Mouse (Mus musculus) lung, adult 2 months (tissue): ENCODE measurements around the gene Btnl4.
"Not testable (repeated sequence)": the region's sequence is repeated elsewhere in the genome, so short reads cannot be mapped to it uniquely, and the experiment has no call there.

ENCODE experiments used
- CTCF ChIP-seq: fragments of 200-500 bp; IDR thresholded peaks from 2 replicates; pipeline ENCODE4 v1.5.1; 2011; ENCODE audit warnings: mild to moderate bottlenecking, low read length, control low read depth; ENCODE audit not compliant: insufficient read depth
- POLR2A ChIP-seq: fragments of 200-500 bp; IDR thresholded peaks from 2 replicates; pipeline ENCODE4 v1.6.1; 2011; ENCODE audit warnings: low read depth, mild to moderate bottlenecking, control low read depth, low read length, borderline replicate concordance; ENCODE audit errors: extremely low read depth

- not testable (repeated sequence) for TF ChIP-seq CTCF, POLR2A
These were observed 20.2 kb upstream of the Btnl4 start for GRCm38 (mm10) chr17:34497319-34497718.
